Mouse (Mus musculus): ENCODE measurements at regions not wholly inside any gene's neighbourhood (a gene's known extent, or its start where the extent isn't known, plus 50 kb on each side); places are given as distances from the start of the nearest gene placed in this dataset.

GRCm38 (mm10) chr2:108584799-108585198 lies 695.7 kb upstream of the Kif18a start:
- no peak for DNase-seq (ENCODE audit: low read depth, low spot score)

- no peak for DNase-seq (ENCODE audit: low read depth, low spot score)
Observed at GRCm38 (mm10) chr2:108593555-108593954, 687.0 kb upstream of the Kif18a start.

- DNase-seq (ENCODE audit: low read depth, low spot score) = no peak
Observed at GRCm38 (mm10) chr2:108600346-108600745, 680.2 kb upstream of the Kif18a start.

GRCm38 (mm10) chr2:108619580-108619979 lies 661.0 kb upstream of the Kif18a start:
- DNase-seq (ENCODE audit: low read depth, low spot score) = no peak

GRCm38 (mm10) chr2:108622367-108623162 lies 658.0 kb upstream of the Kif18a start:
- no peak for DNase-seq (ENCODE audit: low read depth, low spot score)

GRCm38 (mm10) chr2:108635644-108636043 lies 644.9 kb upstream of the Kif18a start:
- no peak for DNase-seq (ENCODE audit: low read depth, low spot score)

GRCm38 (mm10) chr2:108660697-108661388 lies 619.7 kb upstream of the Kif18a start:
- DNase-seq (ENCODE audit: low read depth, low spot score) = no peak

GRCm38 (mm10) chr2:108677777-108678380 lies 602.7 kb upstream of the Kif18a start:
- DNase-seq (ENCODE audit: low read depth, low spot score) = no peak

- no peak for DNase-seq (ENCODE audit: low read depth, low spot score)
Observed at GRCm38 (mm10) chr2:108681574-108681973, 599.0 kb upstream of the Kif18a start.

- DNase-seq (ENCODE audit: low read depth, low spot score) = no peak
Observed at GRCm38 (mm10) chr2:108686019-108686743, 594.4 kb upstream of the Kif18a start.

GRCm38 (mm10) chr2:108690091-108690490 lies 590.4 kb upstream of the Kif18a start:
- DNase-seq (ENCODE audit: low read depth, low spot score) = no peak

- DNase-seq (ENCODE audit: low read depth, low spot score) = no peak
Observed at GRCm38 (mm10) chr2:108691156-108692007, 589.2 kb upstream of the Kif18a start.

GRCm38 (mm10) chr2:108701308-108701707 lies 579.2 kb upstream of the Kif18a start:
- no peak for DNase-seq (ENCODE audit: low read depth, low spot score)

GRCm38 (mm10) chr2:108707856-108708855 lies 572.4 kb upstream of the Kif18a start:
- DNase-seq (ENCODE audit: low read depth, low spot score) = no peak

- DNase-seq (ENCODE audit: low read depth, low spot score) = no peak
Observed at GRCm38 (mm10) chr2:108742079-108742478, 538.5 kb upstream of the Kif18a start.

- DNase-seq (ENCODE audit: low read depth, low spot score) = no peak
Observed at GRCm38 (mm10) chr2:108743511-108743910, 537.0 kb upstream of the Kif18a start.

- no peak for DNase-seq (ENCODE audit: low read depth, low spot score)
Observed at GRCm38 (mm10) chr2:108744797-108745196, 535.7 kb upstream of the Kif18a start.

- no peak for DNase-seq (ENCODE audit: low read depth, low spot score)
Observed at GRCm38 (mm10) chr2:108753494-108754225, 526.9 kb upstream of the Kif18a start.

GRCm38 (mm10) chr2:108755821-108756220 lies 524.7 kb upstream of the Kif18a start:
- no peak for DNase-seq (ENCODE audit: low read depth, low spot score)
